Mouse (Mus musculus) stomach, embryonic 16.5 days (tissue): Measurements from ENCODE around the gene 2410015M20Rik. TPM values are rescaled to one million over a fixed set of nuclear protein-coding genes. Genes with fewer than 3 reads are reported as not detected.
A peak's percentile ranks its signal among the peaks of the same experiment; 100 is the strongest.

Experiments used
- ATAC-seq: fragments of 200-750 bp; cut with Nextera tagmentation; 2 replicates; pipeline ENCODE4 v1.8.0; 2017; ENCODE audit warnings: moderate number of reproducible peaks, moderate TSS enrichment; ENCODE audit not compliant: insufficient read depth, low FRiP score
- H3K27ac ChIP-seq: fragments of 300-500 bp; sonication (generic); 2 replicates; pipeline ENCODE4 v1.5.1; 2014; ENCODE audit warnings: low read length
- H3K27me3 ChIP-seq: fragments of 300-500 bp; sonication (generic); 2 replicates; pipeline ENCODE4 v1.6.1; 2014; ENCODE audit warnings: low read length, control low read depth, mixed read lengths; ENCODE audit not compliant: control insufficient read depth, insufficient read depth
- H3K36me3 ChIP-seq: fragments of 300-500 bp; sonication (generic); 2 replicates; pipeline ENCODE4 v1.6.1; 2014; ENCODE audit warnings: low read length; ENCODE audit not compliant: control insufficient read depth, insufficient read depth
- H3K4me1 ChIP-seq: fragments of 300-500 bp; sonication (generic); 2 replicates; pipeline ENCODE4 v1.6.1; 2014; ENCODE audit warnings: low read length, control low read depth, mixed read lengths; ENCODE audit not compliant: control insufficient read depth, insufficient read depth
- H3K4me2 ChIP-seq: fragments of 300-500 bp; sonication (generic); 2 replicates; pipeline ENCODE4 v1.6.1; 2014; ENCODE audit warnings: low read depth, low read length, mixed read lengths
- H3K4me3 ChIP-seq: fragments of 300-500 bp; sonication (generic); replicated peaks from 2 replicates; pipeline ENCODE4 v1.5.1; 2014; ENCODE audit warnings: mild to moderate bottlenecking, low read length
- H3K9ac ChIP-seq: fragments of 300-500 bp; sonication (generic); 2 replicates; pipeline ENCODE4 v1.6.1; 2014; ENCODE audit warnings: low read length
- H3K9me3 ChIP-seq: fragments of 300-500 bp; sonication (generic); replicated peaks from 2 replicates; pipeline ENCODE4 v1.6.1; 2016; ENCODE audit warnings: low read length, control low read depth; ENCODE audit not compliant: control insufficient read depth
- WGBS: fragments of 180-500 bp; shearing (Covaris S2); extraction: QIAGEN DNeasy Blood & Tissue Kit; methylation state at CpG from one replicate; pipeline ENCODE4 v1.1.7; 2014; 5-methylcytosine and 5-hydroxymethylcytosine counted together
- polyA plus RNA-seq: library from polyadenylated mRNA; unstranded; fragments of >200 nt; fragmentation: Nextera tagmentation; extraction: Ambion mirVana; gene quantifications from 2 replicates; pipeline ENCODE4 v1.2.1, GENCODE M21; 2015

The 2410015M20Rik gene
- polyA plus RNA-seq, 1 experiment from 2014 or later = 266 TPM

GRCm38 (mm10) chr17:56585171-56585821 lies 24.3 kb downstream of the 2410015M20Rik start:
- Histone ChIP-seq H3K9ac (peak overlapping the region; percentile 93), H3K9me3 (no peaks in the 10 kb centered on the region), H3K27ac (peak overlapping the region; percentile 96), H3K36me3 (peaks cover 23% of the 10 kb centered on the region), H3K4me3 (peak overlapping the region; percentile 94), H3K4me2 (peak overlapping the region; percentile 95), H3K27me3 (no peaks in the 10 kb centered on the region), H3K4me1 (peaks cover 43% of the 10 kb centered on the region)
- WGBS = under 1% methylated on average over 61 of the region's 61 CpGs
- no peak for ATAC-seq

- Histone ChIP-seq H3K27me3 (no peaks in the 10 kb centered on the region), H3K4me3 (peak within 1 kb of the TSS; percentile 94), H3K36me3 (peaks cover 25% of the 10 kb centered on the region), H3K27ac (peak within 1 kb of the TSS; percentile 96), H3K4me2 (peak within 1 kb of the TSS; percentile 95), H3K9ac (peak within 1 kb of the TSS; percentile 93), H3K9me3 (no peaks in the 10 kb centered on the region), H3K4me1 (peaks cover 43% of the 10 kb centered on the region)
- ATAC-seq = peak; percentile 96
- under 1% methylated on average over 93 of the region's 101 CpGs for WGBS
Observed at GRCm38 (mm10) chr17:56584257-56585130, 25.1 kb downstream of the 2410015M20Rik start, which contains the start of the genes Safb2 and Safb. Safb2 (minus strand) TSS chr17:56584585. Safb (plus strand) TSS chr17:56584825.

- H3K9ac ChIP-seq = peak overlapping the region; percentile 89
- peak overlapping the region; percentile 84 for H3K4me3 ChIP-seq
- WGBS = 2% methylated on average over 33 of the region's 33 CpGs
- H3K9me3 ChIP-seq = no peaks in the 10 kb centered on the region
- H3K4me2 ChIP-seq = peak overlapping the region; percentile 68
- no peaks in the 10 kb centered on the region for H3K27me3 ChIP-seq
- H3K36me3 ChIP-seq = peaks cover 22% of the 10 kb centered on the region
- peaks cover 43% of the 10 kb centered on the region for H3K4me1 ChIP-seq
- H3K27ac ChIP-seq = peak overlapping the region; percentile 95
- ATAC-seq = no peak
Observed at GRCm38 (mm10) chr17:56583611-56584256, 25.8 kb downstream of the 2410015M20Rik start.

DNA sequence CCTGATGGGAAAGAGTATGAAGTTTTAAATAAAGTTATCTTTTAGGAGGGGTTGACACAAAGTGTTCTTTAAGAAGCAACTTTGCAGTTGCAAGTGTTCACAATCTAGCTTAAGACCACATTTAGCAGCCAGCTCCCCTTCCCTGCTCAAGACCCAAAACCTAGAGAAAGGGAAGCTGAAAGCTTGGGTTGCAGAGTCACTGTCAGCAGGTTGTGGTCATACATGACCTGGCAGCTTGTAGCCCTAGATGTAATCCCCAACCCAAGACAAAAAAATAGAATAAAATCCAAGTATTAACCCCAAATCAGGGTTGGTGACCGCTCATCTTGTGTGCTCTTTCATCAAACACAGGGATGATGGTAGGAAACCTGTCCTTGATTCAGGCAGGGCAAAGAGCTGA lies 26.5 kb downstream of the 2410015M20Rik start:
- ATAC-seq = no peak
- Histone ChIP-seq H3K9me3 (no peaks in the 10 kb centered on the region), H3K9ac (peak overlapping the region; percentile 89), H3K27me3 (no peaks in the 10 kb centered on the region), H3K4me1 (peaks cover 43% of the 10 kb centered on the region), H3K4me3 (peak overlapping the region; percentile 84), H3K4me2 (peak overlapping the region; percentile 68), H3K36me3 (peaks cover 29% of the 10 kb centered on the region), H3K27ac (no peak overlapping the region)
- WGBS = 71% methylated on average over 1 of the region's 1 CpGs

- no peak for ATAC-seq
- 86% methylated on average over 3 of the region's 3 CpGs for WGBS
Observed at GRCm38 (mm10) chr17:56572939-56573338, 36.6 kb downstream of the 2410015M20Rik start.

DNA sequence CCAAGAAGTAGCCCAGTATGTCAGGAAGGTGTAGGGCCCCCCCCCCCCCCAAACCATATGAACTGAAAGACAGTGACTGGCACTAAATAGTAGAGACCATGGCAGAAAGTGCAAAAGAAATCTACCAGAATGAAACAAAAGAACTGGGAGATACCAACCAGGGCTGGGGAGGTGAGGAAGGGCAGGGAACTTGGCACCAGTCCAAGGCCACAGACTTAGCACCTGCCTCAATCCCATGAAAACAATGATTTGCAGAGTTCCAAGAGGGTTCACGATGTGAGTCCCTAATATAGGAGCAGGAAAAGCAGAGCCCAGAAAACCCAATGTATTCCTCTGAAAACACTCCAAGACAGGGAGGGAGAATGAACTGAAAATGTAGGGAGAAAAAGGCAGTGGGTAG lies 37.4 kb downstream of the 2410015M20Rik start:
- ATAC-seq = peak; percentile 51; the same call in 1 of the 2 replicates
- 49% methylated on average over 1 of the region's 1 CpGs for WGBS
- 0 out of 2 replicates have a peak overlapping the region, but pooled peaks have one; percentile 33 for H3K27ac ChIP-seq
- H3K4me3 ChIP-seq = no peak overlapping the region
- H3K4me2 ChIP-seq = no peak overlapping the region
- H3K9me3 ChIP-seq = no peaks in the 10 kb centered on the region
- H3K9ac ChIP-seq = no peak overlapping the region
- no peaks in the 10 kb centered on the region for H3K27me3 ChIP-seq
- no peaks in the 10 kb centered on the region for H3K4me1 ChIP-seq
- peaks cover 47% of the 10 kb centered on the region for H3K36me3 ChIP-seq

More at GRCm38 (mm10) chr17:56572939-56573338, 36.6 kb downstream of the 2410015M20Rik start:
- Histone ChIP-seq H3K4me2 (no peak overlapping the region), H3K9me3 (no peaks in the 10 kb centered on the region), H3K9ac (no peak overlapping the region), H3K36me3 (peaks cover 43% of the 10 kb centered on the region), H3K27me3 (no peaks in the 10 kb centered on the region), H3K4me3 (no peak overlapping the region), H3K27ac (0 out of 2 replicates have a peak overlapping the region, but pooled peaks have one; percentile 33), H3K4me1 (no peaks in the 10 kb centered on the region)

- Histone ChIP-seq H3K9ac (no peak overlapping the region), H3K4me3 (no peak overlapping the region), H3K9me3 (no peaks in the 10 kb centered on the region), H3K27me3 (no peaks in the 10 kb centered on the region), H3K27ac (no peak overlapping the region), H3K36me3 (peaks cover 46% of the 10 kb centered on the region), H3K4me2 (no peak overlapping the region), H3K4me1 (no peaks in the 10 kb centered on the region)
- WGBS = 89% methylated on average over 4 of the region's 4 CpGs
- ATAC-seq = no peak
Observed at GRCm38 (mm10) chr17:56570287-56570686, 39.3 kb downstream of the 2410015M20Rik start.

DNA sequence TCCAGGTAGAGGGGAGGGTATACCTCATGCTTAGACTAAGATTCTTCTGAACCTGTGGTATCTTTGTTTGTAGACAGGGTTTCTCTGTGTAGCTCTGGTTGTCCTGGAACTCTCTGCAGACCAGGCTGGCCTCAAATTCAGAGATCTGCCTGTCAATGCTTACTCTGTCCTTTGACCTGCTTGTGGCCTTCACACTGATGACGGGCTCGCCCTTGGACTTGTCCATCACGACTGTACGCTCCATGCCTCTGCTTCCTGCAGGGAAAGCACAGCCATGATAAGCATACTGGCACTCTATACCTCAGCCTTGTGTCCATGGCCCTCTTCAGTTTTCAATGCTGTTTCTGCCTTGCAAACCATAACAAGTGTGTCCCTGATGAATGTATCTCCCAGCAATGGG lies 42.2 kb downstream of the 2410015M20Rik start:
- Histone ChIP-seq H3K4me3 (no peak overlapping the region), H3K4me1 (no peaks in the 10 kb centered on the region), H3K9me3 (no peaks in the 10 kb centered on the region), H3K27ac (no peak overlapping the region), H3K27me3 (no peaks in the 10 kb centered on the region), H3K9ac (no peak overlapping the region), H3K4me2 (no peak overlapping the region), H3K36me3 (peaks cover 55% of the 10 kb centered on the region)
- WGBS = 95% methylated on average over 4 of the region's 4 CpGs
- no peak for ATAC-seq
